10 mouse cellular contexts compared by ENCODE assay signal in genomic region chr5:147357536-147357935, GRCm38 (mm10). TPM values are rescaled to one million over a fixed set of nuclear protein-coding genes. Genes with fewer than 3 reads are reported as not detected.
A peak's percentile ranks its signal among the peaks of the same experiment; 100 is the strongest.
DNase-seq lines count a peak whose midpoint lies in the region; ATAC-seq and TF ChIP-seq lines count a peak whose summit lies in the region.
"Had no signal": no experiment of that assay in that cellular context is flagged by ENCODE, and none has a peak within 500 bp of the region (broad histone marks: within the 10 kb centered on the region; RNA-seq: fewer than 3 reads in every experiment).

No protein-coding gene starts in this region.

- no peak overlapping the region for H3K9ac ChIP-seq in liver, adult 2 months (ENCODE audit: low read depth, low read length)
- no peak overlapping the region for H3K9ac ChIP-seq in liver, embryonic 12.5 days
- no peak overlapping the region for H3K9ac ChIP-seq in hindbrain, embryonic 14.5 days
- H3K9ac ChIP-seq: hindbrain, embryonic 15.5 days had no signal

- 46% methylated on average over 3 of the region's 3 CpGs for WGBS in liver, adult 2 months
- WGBS in liver, embryonic 12.5 days (ENCODE audit: insufficient replicate concordance), result 42% methylated on average over 3 of the region's 3 CpGs
- WGBS in hindbrain, embryonic 14.5 days, result 44% methylated on average over 3 of the region's 3 CpGs

- no peaks in the 10 kb centered on the region for H3K9me3 ChIP-seq in liver, embryonic 12.5 days (replicated peaks)
- no peaks in the 10 kb centered on the region for H3K9me3 ChIP-seq in hindbrain, embryonic 14.5 days (ENCODE audit: control insufficient read depth, low read length)
- H3K9me3 ChIP-seq: hindbrain, embryonic 15.5 days had no signal

- H3K4me2 ChIP-seq in liver, embryonic 12.5 days, result no peak overlapping the region
- no peak overlapping the region for H3K4me2 ChIP-seq in hindbrain, embryonic 14.5 days (replicated peaks)
- H3K4me2 ChIP-seq: hindbrain, embryonic 15.5 days had no signal

- TF ChIP-seq CTCF in liver, adult 2 months (IDR thresholded peaks at IDR 0.05; ENCODE audit: low read depth, low read length), result peak; percentile 76
- TF ChIP-seq CTCF in brain, embryonic 14.5 days (IDR thresholded peaks at IDR 0.05; ENCODE audit: borderline replicate concordance, extremely low read depth, insufficient read depth, insufficient read length), result peak; percentile 52; the same call in 1 of the 2 replicates

- DNase-seq in adrenal gland, postnatal 10 days, result peak; percentile 30
- DNase-seq in adrenal gland, adult 8-10 months, result no peak
- DNase-seq in liver, adult 2 months (ENCODE audit: extremely low read depth, low read depth, low spot score), result peak; percentile 7
- DNase-seq in brain, embryonic 14.5 days (ENCODE audit: low read depth), result no peak
- no peak for DNase-seq in yolk sac, embryonic 10.5 days (ENCODE audit: low spot score)
- no peak for DNase-seq in hindbrain, embryonic 14.5 days (ENCODE audit: low spot score)

- H3K4me1 ChIP-seq in liver, adult 2 months (ENCODE audit: control insufficient read depth, insufficient read depth, low read length), result no peaks in the 10 kb centered on the region
- H3K4me1 ChIP-seq in liver, embryonic 12.5 days, result no peaks in the 10 kb centered on the region
- H3K4me1 ChIP-seq in hindbrain, embryonic 14.5 days (replicated peaks; ENCODE audit: control insufficient read depth, insufficient read depth, low read length), result no peaks in the 10 kb centered on the region
- H3K4me1 ChIP-seq: hindbrain, embryonic 15.5 days had no signal

- no peak overlapping the region for H3K4me3 ChIP-seq in liver, adult 2 months (ENCODE audit: insufficient read depth, low read depth, low read length)
- H3K4me3 ChIP-seq in liver, embryonic 12.5 days, result no peak overlapping the region
- no peak overlapping the region for H3K4me3 ChIP-seq in hindbrain, embryonic 14.5 days (replicated peaks; ENCODE audit: low read length)
- H3K4me3 ChIP-seq: hindbrain, embryonic 15.5 days had no signal

- ATAC-seq in liver, embryonic 12.5 days, result no peak
- 0 out of 2 replicates have a peak, but pooled peaks have one; percentile 58 for ATAC-seq in megakaryocyte-erythroid progenitor cell, adult 5-6 weeks (replicated peaks; ENCODE audit: low FRiP score, low TSS enrichment, poor library complexity, severe bottlenecking)
- ATAC-seq in hindbrain, embryonic 14.5 days (ENCODE audit: low FRiP score), result no peak

- no peaks in the 10 kb centered on the region for H3K79me2 ChIP-seq in liver, adult 2 months (ENCODE audit: control insufficient read depth, insufficient read depth, low read length)

- TF ChIP-seq POLR2A in liver, adult 2 months (IDR thresholded peaks at IDR 0.05; ENCODE audit: extremely low read depth, insufficient read depth, low read length), result no peak
- TF ChIP-seq POLR2A in brain, embryonic 14.5 days (IDR thresholded peaks at IDR 0.05; ENCODE audit: borderline replicate concordance, extremely low read depth, insufficient read depth, insufficient read length, poor library complexity, severe bottlenecking), result no peak

- H3K36me3 ChIP-seq in liver, adult 2 months (ENCODE audit: control insufficient read depth, insufficient read depth, low read length), result no peaks in the 10 kb centered on the region
- no peaks in the 10 kb centered on the region for H3K36me3 ChIP-seq in liver, embryonic 12.5 days
- H3K36me3 ChIP-seq in hindbrain, embryonic 14.5 days (replicated peaks; ENCODE audit: control insufficient read depth, insufficient read depth), result no peaks in the 10 kb centered on the region
- H3K36me3 ChIP-seq: hindbrain, embryonic 15.5 days had no signal

- H3K27me3 ChIP-seq in liver, adult 2 months (ENCODE audit: control insufficient read depth, insufficient read depth, low read length), result no peaks in the 10 kb centered on the region
- 0 out of 2 replicates have a peak, but pooled peaks cover under 1% of the 10 kb centered on the region for H3K27me3 ChIP-seq in liver, embryonic 12.5 days (replicated peaks)
- no peaks in the 10 kb centered on the region for H3K27me3 ChIP-seq in hindbrain, embryonic 14.5 days (ENCODE audit: control insufficient read depth, insufficient read depth, low read length)
- H3K27me3 ChIP-seq: hindbrain, embryonic 15.5 days had no signal

- H3K27ac ChIP-seq in liver, adult 2 months (replicated peaks; ENCODE audit: insufficient read depth, low read depth, low read length), result no peak overlapping the region
- no peak overlapping the region for H3K27ac ChIP-seq in liver, embryonic 12.5 days
- H3K27ac ChIP-seq in hindbrain, embryonic 14.5 days, result no peak overlapping the region
- H3K27ac ChIP-seq: hindbrain, embryonic 15.5 days had no signal

RNA-seq across cellular contexts. Expression of gene Urad, which starts 35.3 kb away (rescaled TPM):
- total RNA-seq in adrenal gland, postnatal 10 days (2021), result 10 to 100 TPM in 1 of 2 experiments, 1 to 10 TPM in 1; 6.1 to 14.8 TPM
- 1 to 10 TPM in 2 of 4 experiments, not detected in 2; 1.2 to 1.5 TPM for total RNA-seq in adrenal gland, adult 8-10 months (2022)
- total RNA-seq in liver, adult 2 months (2014; rRNA removed), result 106 and 128 TPM in 2 replicates
- polyA plus RNA-seq in liver, adult 2 months (2012; rRNA removed), result 154 and 217 TPM in 2 replicates
- 0.21 TPM in 1 of 2 replicates, not detected in the other for polyA plus RNA-seq in liver, embryonic 12.5 days (2016; fragmentation: Nextera tagmentation; extraction: Ambion mirVana)
- not detected in 2 replicates for polyA plus RNA-seq in brain, embryonic 14.5 days (2012; rRNA removed)
- total RNA-seq in megakaryocyte-erythroid progenitor cell, adult 5-6 weeks (2014; fragmentation: Nextera tagmentation), result not detected in 2 replicates
- not detected in 2 replicates for total RNA-seq in megakaryocyte-erythroid progenitor cell, adult 5-6 weeks (2017)
- polyA plus RNA-seq in hindbrain, embryonic 14.5 days (2014; fragmentation: Nextera tagmentation; extraction: Ambion mirVana), result not detected in 2 replicates
- polyA plus RNA-seq: hindbrain, embryonic 15.5 days; neural tube, embryonic 14.5 days had no signal

RNA-seq across cellular contexts. Expression of gene Flt3, which starts 42.8 kb away (rescaled TPM):
- under 1 TPM; 0.42 to 0.72 TPM for total RNA-seq in adrenal gland, postnatal 10 days (2021)
- under 1 TPM; 0.49 to 0.93 (median 0.67) TPM for total RNA-seq in adrenal gland, adult 8-10 months (2022)
- 0.18 and 0.27 TPM in 2 replicates for total RNA-seq in liver, adult 2 months (2014; rRNA removed)
- 0.14 and 0.16 TPM in 2 replicates for polyA plus RNA-seq in liver, adult 2 months (2012; rRNA removed)
- 2.7 and 2.9 TPM in 2 replicates for polyA plus RNA-seq in liver, embryonic 12.5 days (2016; fragmentation: Nextera tagmentation; extraction: Ambion mirVana)
- polyA plus RNA-seq in brain, embryonic 14.5 days (2012; rRNA removed), result 0.20 and 0.56 TPM in 2 replicates
- total RNA-seq in megakaryocyte-erythroid progenitor cell, adult 5-6 weeks (2014; fragmentation: Nextera tagmentation), result 0.37 and 1.7 TPM in 2 replicates
- total RNA-seq in megakaryocyte-erythroid progenitor cell, adult 5-6 weeks (2017), result 2.4 and 4.6 TPM in 2 replicates
- polyA plus RNA-seq in hindbrain, embryonic 14.5 days (2014; fragmentation: Nextera tagmentation; extraction: Ambion mirVana), result 0.95 and 1.1 TPM in 2 replicates

RNA-seq across cellular contexts. Expression of gene Cdx2, which starts 50.5 kb away (rescaled TPM):
- total RNA-seq in adrenal gland, postnatal 10 days (2021), result not detected
- not detected for total RNA-seq in adrenal gland, adult 8-10 months (2022)
- total RNA-seq in liver, adult 2 months (2014; rRNA removed), result not detected in 2 replicates
- 0.04 TPM in 1 of 2 replicates, not detected in the other for polyA plus RNA-seq in liver, adult 2 months (2012; rRNA removed)
- not detected in 2 replicates for polyA plus RNA-seq in liver, embryonic 12.5 days (2016; fragmentation: Nextera tagmentation; extraction: Ambion mirVana)
- not detected in 2 replicates for polyA plus RNA-seq in brain, embryonic 14.5 days (2012; rRNA removed)
- total RNA-seq in megakaryocyte-erythroid progenitor cell, adult 5-6 weeks (2014; fragmentation: Nextera tagmentation), result not detected in 2 replicates
- total RNA-seq in megakaryocyte-erythroid progenitor cell, adult 5-6 weeks (2017), result not detected in 2 replicates
- not detected in 2 replicates for polyA plus RNA-seq in hindbrain, embryonic 14.5 days (2014; fragmentation: Nextera tagmentation; extraction: Ambion mirVana)
- polyA plus RNA-seq: hindbrain, embryonic 15.5 days; neural tube, embryonic 14.5 days had no signal

Comparison
In these comparisons a context has a peak if more than half of its experiments do, and no peak if none do; other contexts are left out.
1. DNase-seq: peak in adrenal gland, postnatal 10 days (single experiment) and liver, adult 2 months (single experiment); none in adrenal gland, adult 8-10 months (single experiment), brain, embryonic 14.5 days (single experiment), yolk sac, embryonic 10.5 days (single experiment) and hindbrain, embryonic 14.5 days (single experiment).